Mouse (Mus musculus) intestine, embryonic 15.5 days (tissue): ENCODE results near the gene Cnppd1. TPM values are rescaled to one million over a fixed set of nuclear protein-coding genes. Genes with fewer than 3 reads are reported as not detected.

Experiments
- ATAC-seq: fragments of 200-750 bp; cut with Nextera tagmentation; 2 replicates; pipeline ENCODE4 v1.8.0; 2017; ENCODE audit warnings: moderate TSS enrichment, moderate library complexity
- H3K27ac ChIP-seq: fragments of 300-500 bp; sonication (generic); 2 replicates; pipeline ENCODE4 v1.5.1; 2015; ENCODE audit warnings: mild to moderate bottlenecking, inconsistent platforms
- H3K27me3 ChIP-seq: fragments of 300-500 bp; sonication (generic); replicated peaks from 2 replicates; pipeline ENCODE4 v1.6.1; 2015; ENCODE audit warnings: inconsistent platforms
- H3K36me3 ChIP-seq: fragments of 300-500 bp; sonication (generic); 2 replicates; pipeline ENCODE4 v1.6.1; 2015; ENCODE audit warnings: inconsistent platforms
- H3K4me1 ChIP-seq: fragments of 300-500 bp; sonication (generic); replicated peaks from 2 replicates; pipeline ENCODE4 v1.6.1; 2015; ENCODE audit warnings: inconsistent platforms
- H3K4me2 ChIP-seq: fragments of 300-500 bp; sonication (generic); replicated peaks from 2 replicates; pipeline ENCODE4 v1.6.1; 2015; ENCODE audit warnings: mild to moderate bottlenecking, inconsistent platforms
- H3K4me3 ChIP-seq: fragments of 300-500 bp; sonication (generic); replicated peaks from 2 replicates; pipeline ENCODE4 v1.5.1; 2015; ENCODE audit warnings: inconsistent platforms
- H3K9ac ChIP-seq: fragments of 300-500 bp; sonication (generic); 2 replicates; pipeline ENCODE4 v1.6.1; 2015; ENCODE audit warnings: inconsistent platforms
- H3K9me3 ChIP-seq: fragments of 300-500 bp; sonication (generic); 2 replicates; pipeline ENCODE4 v1.6.1; 2016; ENCODE audit warnings: inconsistent platforms
- WGBS: fragments of 180-500 bp; shearing (Covaris S2); methylation state at CpG from one replicate; pipeline ENCODE4 v1.1.7; 2015; 5-methylcytosine and 5-hydroxymethylcytosine counted together
- polyA plus RNA-seq: library from polyadenylated mRNA; unstranded; fragments of >200 nt; fragmentation: Nextera tagmentation; extraction: Ambion mirVana; gene quantifications from 2 replicates; pipeline ENCODE4 v1.2.1, GENCODE M21; 2015

Cnppd1 gene
- polyA plus RNA-seq, 1 experiment from 2014 or later = 42.5 TPM

DNA sequence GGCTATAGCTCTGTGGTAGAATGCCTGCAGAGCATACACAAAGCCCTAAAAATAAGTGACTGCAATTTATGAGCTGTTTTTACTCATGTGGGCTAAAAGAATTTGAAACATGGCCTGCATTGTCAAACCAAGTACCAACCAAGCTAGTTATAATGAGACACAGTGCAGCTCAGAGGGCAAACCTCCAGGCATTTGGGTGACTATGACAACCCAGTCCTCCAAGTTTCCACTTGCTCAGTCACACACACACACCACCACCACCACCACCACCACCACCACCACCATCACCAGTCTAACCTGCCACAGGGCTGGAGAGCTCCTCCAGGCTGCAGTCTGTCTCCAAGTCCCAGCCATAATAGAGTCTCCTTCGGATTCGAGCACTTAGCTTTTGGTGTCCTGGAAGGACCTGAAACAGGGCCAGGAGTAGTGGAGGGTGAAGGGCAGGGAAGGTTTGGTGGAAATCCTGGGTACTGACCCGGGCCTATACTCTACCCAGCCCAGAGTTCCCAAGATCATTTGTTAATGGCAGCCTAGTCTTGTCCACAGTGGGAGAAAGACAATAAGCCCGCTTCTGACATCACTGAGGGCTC, 1.8 kb downstream of the Cnppd1 start:
- H3K27ac ChIP-seq = peak overlapping the region; percentile 98
- no peak for ATAC-seq
- peak overlapping the region; percentile 96 for H3K9ac ChIP-seq
- peak overlapping the region; percentile 98 for H3K4me3 ChIP-seq
- H3K9me3 ChIP-seq = no peaks in the 10 kb centered on the region
- H3K4me2 ChIP-seq = peak overlapping the region; percentile 89
- H3K4me1 ChIP-seq = peaks cover 17% of the 10 kb centered on the region; the same call in 1 of the 2 replicates
- 54% methylated on average over 4 of the region's 4 CpGs for WGBS
- no peaks in the 10 kb centered on the region for H3K27me3 ChIP-seq
- H3K36me3 ChIP-seq = peaks cover 23% of the 10 kb centered on the region

DNA sequence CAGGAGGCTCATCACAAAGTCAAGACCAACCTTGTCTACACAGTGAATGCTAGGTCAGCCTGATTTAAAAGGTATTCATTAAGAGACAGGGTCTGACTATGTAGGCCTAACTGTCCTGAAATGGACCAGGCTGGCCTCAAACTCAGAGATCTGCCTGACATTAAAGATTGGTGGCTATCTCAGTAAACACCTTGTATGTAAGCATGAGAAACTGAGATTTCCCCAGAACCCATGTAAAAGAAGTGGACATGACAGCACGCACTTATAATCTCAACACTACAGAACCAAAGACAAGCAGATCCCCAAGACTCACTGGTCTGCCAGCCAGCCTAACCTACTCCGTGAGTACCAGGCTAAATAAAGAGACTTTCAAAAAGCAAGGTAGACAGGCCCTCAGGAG, 4.1 kb downstream of the Cnppd1 start:
- H3K27me3 ChIP-seq = no peaks in the 10 kb centered on the region
- no peak overlapping the region for H3K27ac ChIP-seq
- H3K9ac ChIP-seq = no peak overlapping the region
- peaks cover 18% of the 10 kb centered on the region for H3K36me3 ChIP-seq
- WGBS = 96% methylated on average over 2 of the region's 2 CpGs
- H3K4me3 ChIP-seq = no peak overlapping the region
- 0 out of 2 replicates have a peak, but pooled peaks cover 10% of the 10 kb centered on the region for H3K4me1 ChIP-seq
- no peak for ATAC-seq
- H3K9me3 ChIP-seq = no peaks in the 10 kb centered on the region
- H3K4me2 ChIP-seq = no peak overlapping the region

DNA sequence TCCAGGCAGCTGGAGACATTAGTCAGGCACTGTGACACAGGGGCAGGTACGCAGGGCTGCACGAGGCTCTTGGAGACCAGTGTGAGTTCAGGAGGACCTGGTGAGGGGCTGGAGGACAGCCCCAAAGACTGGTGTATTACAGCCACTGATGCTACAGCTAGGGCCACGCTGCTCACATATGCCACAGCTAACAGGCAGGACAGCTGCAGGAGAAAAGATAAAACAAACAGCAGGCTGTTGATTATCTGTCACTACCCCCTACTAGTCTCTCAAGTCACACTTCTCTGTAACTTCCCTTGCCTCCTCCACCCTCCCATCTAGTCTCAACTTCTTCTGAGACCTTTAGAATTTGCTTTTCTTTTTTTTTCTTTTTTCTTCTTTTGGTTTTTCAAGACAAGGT, 5.8 kb downstream of the Cnppd1 start:
- Histone ChIP-seq H3K27me3 (no peaks in the 10 kb centered on the region), H3K27ac (no peak overlapping the region), H3K4me3 (no peak overlapping the region), H3K4me2 (no peak overlapping the region), H3K4me1 (0 out of 2 replicates have a peak, but pooled peaks cover 7% of the 10 kb centered on the region), H3K9ac (no peak overlapping the region), H3K9me3 (no peaks in the 10 kb centered on the region), H3K36me3 (peaks cover 18% of the 10 kb centered on the region)
- no peak; the same call in 1 of the 2 replicates for ATAC-seq
- WGBS = 38% methylated on average over 3 of the region's 3 CpGs

DNA sequence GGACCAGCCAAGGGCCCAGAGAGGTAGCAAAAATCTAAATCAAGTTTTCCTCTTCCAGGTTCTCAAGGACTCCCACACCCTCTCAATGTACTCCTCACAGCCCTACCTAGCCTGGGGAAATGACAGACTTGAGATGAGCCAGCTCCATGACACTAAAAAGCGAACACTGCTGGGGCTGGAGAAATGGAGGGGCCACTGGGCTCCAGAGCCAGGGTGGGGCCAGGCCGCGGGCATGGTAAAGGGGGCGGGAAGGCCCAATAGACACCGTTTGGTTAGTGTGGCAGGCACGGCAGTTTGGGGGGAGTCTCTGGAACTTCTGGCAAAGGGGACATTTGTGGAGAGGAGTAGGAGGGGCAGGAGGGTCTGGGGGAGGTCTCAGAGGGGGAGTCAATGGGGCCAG, 6.2 kb downstream of the Cnppd1 start:
- Histone ChIP-seq H3K4me2 (no peak overlapping the region), H3K9ac (no peak overlapping the region), H3K4me1 (0 out of 2 replicates have a peak, but pooled peaks cover 7% of the 10 kb centered on the region), H3K9me3 (no peaks in the 10 kb centered on the region), H3K4me3 (no peak overlapping the region), H3K27me3 (no peaks in the 10 kb centered on the region), H3K27ac (no peak overlapping the region), H3K36me3 (peaks cover 18% of the 10 kb centered on the region)
- 70% methylated on average over 6 of the region's 6 CpGs for WGBS
- no peak for ATAC-seq

DNA sequence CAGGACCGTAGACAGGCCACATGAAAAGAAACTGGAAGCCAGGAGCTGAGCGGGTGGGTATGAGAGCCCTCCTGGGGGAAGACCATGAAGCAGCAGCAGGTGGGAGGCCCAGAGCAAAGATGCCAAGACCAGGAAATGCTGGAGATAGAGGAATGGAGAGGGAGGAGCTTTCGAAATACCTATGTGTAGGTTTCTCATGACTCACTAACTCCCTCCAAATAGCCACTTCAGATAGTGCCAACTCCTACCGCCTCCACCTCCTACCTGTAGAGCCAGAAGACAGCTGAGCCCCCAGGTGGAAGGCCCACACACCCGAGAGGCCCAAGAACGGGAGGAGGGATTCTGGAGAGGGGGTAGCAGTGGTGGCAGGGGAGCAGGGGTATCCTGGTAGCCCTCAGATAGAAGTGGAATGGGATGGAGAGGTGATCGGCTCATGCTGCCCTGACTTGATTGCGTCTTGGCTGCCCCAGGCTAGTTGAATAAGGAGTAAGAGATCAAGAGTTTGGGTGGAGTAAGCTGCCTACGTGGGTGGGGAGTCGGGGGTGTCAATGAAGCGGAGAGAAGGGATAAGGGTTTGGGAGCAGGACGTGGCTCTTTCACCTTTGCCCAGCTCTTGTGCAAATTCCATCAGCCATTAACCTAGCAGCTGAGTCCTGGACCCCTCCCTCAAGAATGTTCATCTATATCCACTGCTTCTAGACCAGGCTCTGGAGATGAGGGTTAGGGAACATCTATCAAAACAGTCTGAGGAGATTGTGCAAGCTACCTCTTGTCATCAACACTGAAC, 8.9 kb downstream of the Cnppd1 start, which contains the start of gene Slc23a3:
TSS of gene Slc23a3 (minus strand) at position 470 of the 787 bp plus-strand sequence.
- H3K27me3 ChIP-seq = no peaks in the 10 kb centered on the region
- H3K4me3 ChIP-seq = no peak within 1 kb of the TSS
- 48% methylated on average over 12 of the region's 12 CpGs for WGBS
- H3K9me3 ChIP-seq = no peaks in the 10 kb centered on the region
- H3K4me2 ChIP-seq = 0 out of 2 replicates have a peak within 1 kb of the TSS, but pooled peaks have one; percentile 14
- 0 out of 2 replicates have a peak, but pooled peaks cover 2% of the 10 kb centered on the region for H3K4me1 ChIP-seq
- H3K36me3 ChIP-seq = peaks cover 15% of the 10 kb centered on the region
- H3K27ac ChIP-seq = no peak within 1 kb of the TSS
- H3K9ac ChIP-seq = no peak within 1 kb of the TSS
- ATAC-seq = peak; percentile 48; the same call in 1 of the 2 replicates

DNA sequence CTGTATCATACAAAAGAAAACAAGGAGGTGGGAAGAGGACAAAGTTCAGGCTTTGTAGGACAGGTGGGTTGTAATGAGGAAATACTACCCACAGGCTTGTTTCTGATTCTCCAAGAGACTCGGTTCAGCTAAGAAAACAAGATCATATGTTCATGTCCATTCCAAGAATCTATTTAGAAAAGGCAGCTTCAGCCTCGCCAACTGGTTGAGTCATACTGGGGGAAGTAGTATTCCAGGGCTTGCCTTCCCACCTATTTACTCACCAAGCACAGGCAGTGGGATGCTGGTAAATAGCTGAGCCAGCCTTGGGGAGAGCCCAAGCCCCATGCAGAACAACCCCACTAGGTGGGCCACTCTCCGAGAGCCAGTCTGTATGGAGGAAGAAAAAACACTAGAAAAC, 13.9 kb downstream of the Cnppd1 start:
- no peak overlapping the region for H3K4me2 ChIP-seq
- ATAC-seq = no peak
- H3K9ac ChIP-seq = no peak overlapping the region
- H3K4me3 ChIP-seq = no peak overlapping the region
- H3K4me1 ChIP-seq = peaks cover 8% of the 10 kb centered on the region; the same call in 1 of the 2 replicates
- no peaks in the 10 kb centered on the region for H3K27me3 ChIP-seq
- no peak overlapping the region for H3K27ac ChIP-seq
- H3K9me3 ChIP-seq = no peaks in the 10 kb centered on the region
- no peaks in the 10 kb centered on the region for H3K36me3 ChIP-seq
- 60% methylated on average over 3 of the region's 3 CpGs for WGBS

DNA sequence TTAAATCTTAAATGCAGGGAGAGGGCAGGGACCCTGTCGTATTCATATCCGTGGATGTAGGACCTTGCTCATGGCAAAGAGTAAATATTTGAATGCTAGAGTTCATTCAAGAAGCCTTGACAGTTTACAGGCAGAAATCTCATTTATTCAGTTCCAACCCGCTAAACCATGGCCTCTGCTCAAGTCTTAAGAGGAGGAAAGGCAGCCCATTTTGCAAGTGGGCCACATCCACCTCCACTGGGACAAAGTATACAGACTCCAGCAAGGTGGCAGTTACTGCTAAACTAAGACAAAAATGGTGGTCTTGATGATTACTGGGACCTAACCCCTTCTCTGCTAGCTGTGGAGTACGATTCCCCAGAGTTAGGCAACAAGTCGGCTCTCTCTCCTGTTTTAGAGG, 17.1 kb downstream of the Cnppd1 start:
- Histone ChIP-seq H3K27me3 (no peaks in the 10 kb centered on the region), H3K4me2 (peak overlapping the region; percentile 63)

DNA sequence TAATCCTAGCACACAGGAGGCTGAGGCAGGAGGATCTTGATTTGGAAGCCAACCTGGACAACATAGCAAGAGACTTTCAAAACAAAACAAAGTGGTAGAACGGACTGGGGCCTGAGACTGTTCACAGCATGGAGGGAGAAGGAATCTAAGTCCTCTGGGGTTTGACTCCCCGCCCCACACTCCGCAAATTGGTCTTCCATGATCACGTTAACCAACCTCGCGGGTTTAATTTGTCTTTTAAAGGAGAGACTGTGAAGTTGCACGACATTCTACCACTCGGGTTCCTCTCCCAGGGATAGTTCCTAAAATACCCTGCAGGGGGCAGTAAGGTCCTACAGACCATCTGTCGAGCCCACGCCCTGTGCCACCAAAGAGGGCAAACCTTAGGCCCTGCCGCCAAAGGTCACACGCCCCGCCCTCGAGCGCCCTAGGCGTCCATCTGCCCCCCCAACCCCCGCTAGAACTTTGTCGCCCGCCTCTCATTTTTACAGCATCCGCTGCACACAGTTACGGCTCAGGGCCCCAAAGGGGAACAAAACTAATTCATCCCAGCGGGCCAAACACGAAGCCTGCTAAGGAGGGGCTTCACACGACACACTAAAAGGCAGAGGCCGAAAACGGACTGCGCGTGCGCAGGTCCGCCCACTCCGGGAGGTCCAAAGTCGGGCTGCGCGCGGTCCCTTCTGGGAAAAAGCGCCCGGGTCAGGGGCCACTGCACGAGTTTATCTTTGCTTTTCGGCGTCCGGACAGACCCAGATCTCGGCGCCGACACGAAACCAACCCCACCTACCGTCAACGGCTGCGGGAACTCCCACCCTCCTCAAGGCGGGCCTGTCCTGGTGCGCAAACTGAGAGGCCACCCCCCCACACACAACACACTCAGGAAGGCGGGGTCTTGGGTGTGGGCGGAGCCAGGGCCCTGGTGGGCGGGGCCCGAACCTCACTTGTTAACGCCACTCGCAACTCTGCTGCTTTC, 17.9 kb downstream of the Cnppd1 start, which contains the start of gene Nhej1:
TSS of gene Nhej1 (minus strand) at position 855 of the 976 bp plus-strand sequence.
- peak within 1 kb of the TSS; percentile 63 for H3K4me2 ChIP-seq
- peak within 1 kb of the TSS; percentile 64 for H3K9ac ChIP-seq
- peak within 1 kb of the TSS; percentile 99 for H3K27ac ChIP-seq
- ATAC-seq = peak; percentile 99
- no peaks in the 10 kb centered on the region for H3K36me3 ChIP-seq
- no peaks in the 10 kb centered on the region for H3K9me3 ChIP-seq
- no peaks in the 10 kb centered on the region for H3K27me3 ChIP-seq
- peaks cover 6% of the 10 kb centered on the region; the same call in 1 of the 2 replicates for H3K4me1 ChIP-seq
- 1% methylated on average over 56 of the region's 56 CpGs for WGBS
- peak within 1 kb of the TSS; percentile 57 for H3K4me3 ChIP-seq

More for the DNA sequence above, 17.1 kb downstream of the Cnppd1 start:
- 40% methylated on average over 5 of the region's 5 CpGs for WGBS
- no peak for ATAC-seq
- no peaks in the 10 kb centered on the region for H3K36me3 ChIP-seq
- H3K4me3 ChIP-seq = peak overlapping the region; percentile 57
- H3K9ac ChIP-seq = peak overlapping the region; percentile 64; the same call in 1 of the 2 replicates
- H3K9me3 ChIP-seq = no peaks in the 10 kb centered on the region
- peak overlapping the region; percentile 99 for H3K27ac ChIP-seq
- peaks cover 6% of the 10 kb centered on the region; the same call in 1 of the 2 replicates for H3K4me1 ChIP-seq

DNA sequence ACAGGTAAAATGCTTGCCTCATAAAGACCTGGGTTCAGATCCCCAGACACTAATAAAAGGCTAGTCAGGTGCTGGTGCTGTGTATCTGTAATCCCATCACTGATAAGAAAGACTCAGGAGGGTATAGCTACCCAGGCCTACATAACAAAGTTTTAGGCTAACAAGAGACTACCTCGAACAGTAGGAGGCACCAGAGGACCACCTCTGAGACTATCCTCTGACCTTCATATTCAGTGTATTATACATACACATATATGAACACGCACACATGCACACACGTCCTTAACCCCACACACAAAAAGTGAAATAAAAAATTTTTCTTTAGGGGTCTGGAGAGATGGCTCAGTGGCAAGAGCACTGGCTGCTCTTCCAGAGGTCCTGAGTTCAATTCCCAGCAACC, 20.3 kb downstream of the Cnppd1 start:
- Histone ChIP-seq H3K36me3 (no peaks in the 10 kb centered on the region), H3K9ac (no peak overlapping the region), H3K27me3 (no peaks in the 10 kb centered on the region), H3K9me3 (no peaks in the 10 kb centered on the region), H3K4me1 (peaks cover 6% of the 10 kb centered on the region; the same call in 1 of the 2 replicates), H3K4me3 (no peak overlapping the region), H3K4me2 (no peak overlapping the region), H3K27ac (no peak overlapping the region)
- 78% methylated on average over 3 of the region's 3 CpGs for WGBS
- no peak for ATAC-seq
